Comparison of ENCODE assay signal across 9 mouse cellular contexts in the genomic region with DNA sequence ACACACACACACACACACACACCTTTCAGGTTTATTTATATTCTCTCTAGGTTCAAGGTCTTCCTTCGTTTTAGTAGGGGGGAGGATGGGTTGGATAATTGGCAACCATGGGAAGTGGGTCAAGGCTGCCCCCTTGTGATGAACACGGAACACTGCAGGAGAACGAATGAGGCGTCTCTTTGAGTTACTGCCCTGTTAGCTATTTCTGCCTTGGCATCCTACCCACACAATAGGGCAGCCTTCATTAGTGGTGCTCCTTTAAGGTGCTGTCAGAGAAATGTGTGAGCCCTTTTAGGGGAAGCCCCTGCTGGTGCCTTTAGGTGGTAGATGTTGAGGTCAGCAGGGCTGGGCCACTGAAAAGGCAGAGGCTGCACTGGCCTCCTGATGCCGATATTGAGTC. TPM values are rescaled to one million over a fixed set of nuclear protein-coding genes. Genes with fewer than 3 reads are reported as not detected.
A peak's percentile ranks its signal among the peaks of the same experiment; 100 is the strongest.
DNase-seq lines count a peak whose midpoint lies in the region; ATAC-seq lines count a peak whose summit lies in the region.
"Had no signal": no experiment of that assay in that cellular context is flagged by ENCODE, and none has a peak within 500 bp of the region (broad histone marks: within the 10 kb centered on the region; RNA-seq: fewer than 3 reads in every experiment).

No protein-coding gene starts in this region.

- H3K36me3 ChIP-seq in heart, embryonic 12.5 days: no peaks in the 10 kb centered on the region
- H3K36me3 ChIP-seq in intestine, embryonic 14.5 days (ENCODE audit: control insufficient read depth, insufficient read depth, low read length): no peaks in the 10 kb centered on the region
- H3K36me3 ChIP-seq: limb, embryonic 15.5 days had no signal

- no peak for ATAC-seq in heart, embryonic 12.5 days (ENCODE audit: insufficient number of reproducible peaks, low FRiP score)
- ATAC-seq in intestine, embryonic 14.5 days (replicated peaks; ENCODE audit: low FRiP score, low TSS enrichment, low read depth): 0 out of 2 replicates have a peak, but pooled peaks have one; percentile 43

- H3K27ac ChIP-seq in heart, embryonic 12.5 days (ENCODE audit: poor library complexity, severe bottlenecking): no peak overlapping the region
- H3K27ac ChIP-seq in intestine, embryonic 14.5 days (ENCODE audit: low read depth): no peak overlapping the region
- H3K27ac ChIP-seq: limb, embryonic 15.5 days had no signal

- peaks cover 51% of the 10 kb centered on the region for H3K4me1 ChIP-seq in heart, embryonic 12.5 days (replicated peaks)
- H3K4me1 ChIP-seq in intestine, embryonic 14.5 days (replicated peaks; ENCODE audit: control insufficient read depth, insufficient read depth, low read length): no peaks in the 10 kb centered on the region

- DNase-seq in heart, adult 11 months: peak; percentile 90
- DNase-seq in 416B (ENCODE audit: low read depth): peak; percentile 60
- peak; percentile 81 for DNase-seq in ZHBTc4 (ENCODE audit: low read depth, low spot score)
- peak; percentile 38 for DNase-seq in embryo, embryonic 11 days
- peak; percentile 63 for DNase-seq in intestine, embryonic 14.5 days (ENCODE audit: low spot score)
- DNase-seq in mesoderm, embryonic 11.5 days (ENCODE audit: low read depth, low spot score): peak; percentile 63
- DNase-seq in frontal cortex, postnatal 10 days (ENCODE audit: low spot score in 2 of 2): no peak

- no peaks in the 10 kb centered on the region for H3K27me3 ChIP-seq in heart, embryonic 12.5 days (replicated peaks)
- no peaks in the 10 kb centered on the region for H3K27me3 ChIP-seq in intestine, embryonic 14.5 days (replicated peaks; ENCODE audit: control insufficient read depth, insufficient read depth, low read length)
- H3K27me3 ChIP-seq: limb, embryonic 15.5 days had no signal

- no peaks in the 10 kb centered on the region for H3K9me3 ChIP-seq in heart, embryonic 12.5 days (replicated peaks)
- H3K9me3 ChIP-seq in intestine, embryonic 14.5 days (ENCODE audit: control insufficient read depth, low read length): no peaks in the 10 kb centered on the region
- H3K9me3 ChIP-seq: limb, embryonic 15.5 days had no signal

- no peak overlapping the region for H3K4me2 ChIP-seq in heart, embryonic 12.5 days
- H3K4me2 ChIP-seq in intestine, embryonic 14.5 days (ENCODE audit: low read length): no peak overlapping the region
- H3K4me2 ChIP-seq: limb, embryonic 15.5 days had no signal

- no peak overlapping the region for H3K4me3 ChIP-seq in heart, embryonic 12.5 days
- no peak overlapping the region for H3K4me3 ChIP-seq in intestine, embryonic 14.5 days (ENCODE audit: low read depth, low read length)
- H3K4me3 ChIP-seq: limb, embryonic 15.5 days had no signal

- 25% methylated on average over 5 of the region's 5 CpGs for WGBS in heart, embryonic 12.5 days
- WGBS in intestine, embryonic 14.5 days: 24% methylated on average over 5 of the region's 5 CpGs

- H3K9ac ChIP-seq in heart, embryonic 12.5 days: no peak overlapping the region
- no peak overlapping the region for H3K9ac ChIP-seq in intestine, embryonic 14.5 days (ENCODE audit: low read length)
- H3K9ac ChIP-seq: limb, embryonic 15.5 days had no signal

RNA-seq across cellular contexts. Expression of gene Guca2b, which starts 8.7 kb away (rescaled TPM):
- not detected in 2 replicates for polyA plus RNA-seq in heart, embryonic 12.5 days (2016; fragmentation: Nextera tagmentation; extraction: Ambion mirVana)
- 5.1 and 8.7 TPM in 2 replicates for polyA plus RNA-seq in intestine, embryonic 14.5 days (2014; fragmentation: Nextera tagmentation; extraction: Ambion mirVana)
- polyA plus RNA-seq: limb, embryonic 15.5 days had no signal

RNA-seq across cellular contexts. Expression of gene Guca2a, which starts 29.9 kb away (rescaled TPM):
- not detected in 2 replicates for polyA plus RNA-seq in heart, embryonic 12.5 days (2016; fragmentation: Nextera tagmentation; extraction: Ambion mirVana)
- polyA plus RNA-seq in intestine, embryonic 14.5 days (2014; fragmentation: Nextera tagmentation; extraction: Ambion mirVana): 50.8 and 60.3 TPM in 2 replicates
- polyA plus RNA-seq: limb, embryonic 15.5 days had no signal

Comparison
In these comparisons a context has a peak if more than half of its experiments do, and no peak if none do; other contexts are left out.
1. DNase-seq: peak in heart, adult 11 months (single experiment), 416B (single experiment), ZHBTc4 (single experiment), embryo, embryonic 11 days (single experiment), intestine, embryonic 14.5 days (single experiment) and mesoderm, embryonic 11.5 days (single experiment); none in frontal cortex, postnatal 10 days (0 of 2).
2. RNA of gene Guca2a, which starts 29.9 kb away (polyA plus RNA-seq): 50.8 to 60.3 TPM in intestine, embryonic 14.5 days; not detected in heart, embryonic 12.5 days; every median in the first group is over 10 times any median in the second.